Mouse (Mus musculus): Measurements from ENCODE around the gene Gabra6. TPM values are rescaled to one million over a fixed set of nuclear protein-coding genes. Genes with fewer than 3 reads are reported as not detected.

The Gabra6 gene
- polyA plus RNA-seq, 1 experiment from 2014 or later: not detected

DNA sequence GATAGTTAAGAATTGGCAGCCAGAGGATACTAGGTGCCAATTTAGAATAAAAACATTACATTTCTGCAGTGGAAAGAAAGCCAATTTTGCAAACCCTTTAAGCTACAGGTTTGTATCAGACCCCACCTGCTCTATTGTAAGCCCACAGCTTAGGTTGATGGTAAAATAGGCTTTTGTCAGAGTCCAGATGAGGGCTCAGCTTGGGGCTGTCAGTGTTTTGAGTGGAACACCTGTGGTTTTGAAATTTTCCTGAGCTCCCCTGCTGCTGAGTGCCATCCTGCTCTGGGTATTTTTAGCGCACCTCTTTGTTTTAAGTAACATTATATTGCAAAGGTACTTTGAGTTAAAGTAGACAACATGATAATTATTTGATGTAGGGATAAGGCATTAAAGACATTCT, 10.0 kb downstream of the Gabra6 start:
- no peaks in the 10 kb centered on the region for H3K4me1 ChIP-seq (replicated peaks; ENCODE audit: control insufficient read depth, insufficient read depth, low read length)
- H3K36me3 ChIP-seq (ENCODE audit: control insufficient read depth, insufficient read depth, low read length): no peaks in the 10 kb centered on the region
- no peak overlapping the region for H3K9ac ChIP-seq (ENCODE audit: low read length)
- DNase-seq (ENCODE audit: low spot score): no peak
- H3K27me3 ChIP-seq (ENCODE audit: control insufficient read depth, insufficient read depth, low read length): no peaks in the 10 kb centered on the region
- H3K27ac ChIP-seq (ENCODE audit: low read depth, low read length): no peak overlapping the region
- 51% methylated on average over 1 of the region's 1 CpGs for WGBS
- ATAC-seq (replicated peaks; ENCODE audit: low FRiP score): no peak
- H3K4me3 ChIP-seq (ENCODE audit: low read depth, low read length): no peak overlapping the region
- H3K4me2 ChIP-seq (ENCODE audit: low read depth, low read length, severe bottlenecking): no peak overlapping the region
- H3K9me3 ChIP-seq (ENCODE audit: control insufficient read depth, low read length): no peaks in the 10 kb centered on the region

DNA sequence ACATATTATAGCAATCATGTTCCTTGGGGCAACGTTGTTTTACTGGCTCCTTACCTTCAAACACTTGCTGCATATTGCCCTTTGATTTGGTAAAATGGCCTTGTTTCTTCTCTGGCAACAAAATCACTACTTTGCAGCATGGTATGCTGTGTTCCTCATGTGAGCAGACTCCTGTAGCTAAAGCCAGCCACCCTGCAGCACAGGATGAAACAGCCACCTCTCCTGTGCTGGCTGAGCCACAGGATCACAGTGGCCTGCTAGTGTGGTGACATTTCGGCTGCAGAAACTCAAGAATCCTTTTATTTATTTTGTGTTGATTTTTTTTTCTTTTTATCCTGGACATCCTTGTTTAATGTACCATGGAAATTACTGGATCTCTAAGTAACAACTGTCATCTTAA, 11.8 kb downstream of the Gabra6 start:
- Histone ChIP-seq H3K4me1 (replicated peaks; ENCODE audit: control insufficient read depth, insufficient read depth, low read length) (no peaks in the 10 kb centered on the region), H3K27me3 (ENCODE audit: control insufficient read depth, insufficient read depth, low read length) (no peaks in the 10 kb centered on the region), H3K36me3 (ENCODE audit: control insufficient read depth, insufficient read depth, low read length) (no peaks in the 10 kb centered on the region), H3K27ac (ENCODE audit: low read depth, low read length) (no peak overlapping the region), H3K4me3 (ENCODE audit: low read depth, low read length) (no peak overlapping the region), H3K4me2 (ENCODE audit: low read depth, low read length, severe bottlenecking) (no peak overlapping the region), H3K9me3 (ENCODE audit: control insufficient read depth, low read length) (no peaks in the 10 kb centered on the region), H3K9ac (ENCODE audit: low read length) (no peak overlapping the region)
- ATAC-seq (replicated peaks; ENCODE audit: low FRiP score): no peak
- 70% methylated on average over 2 of the region's 2 CpGs for WGBS
- DNase-seq (ENCODE audit: low spot score): no peak

DNA sequence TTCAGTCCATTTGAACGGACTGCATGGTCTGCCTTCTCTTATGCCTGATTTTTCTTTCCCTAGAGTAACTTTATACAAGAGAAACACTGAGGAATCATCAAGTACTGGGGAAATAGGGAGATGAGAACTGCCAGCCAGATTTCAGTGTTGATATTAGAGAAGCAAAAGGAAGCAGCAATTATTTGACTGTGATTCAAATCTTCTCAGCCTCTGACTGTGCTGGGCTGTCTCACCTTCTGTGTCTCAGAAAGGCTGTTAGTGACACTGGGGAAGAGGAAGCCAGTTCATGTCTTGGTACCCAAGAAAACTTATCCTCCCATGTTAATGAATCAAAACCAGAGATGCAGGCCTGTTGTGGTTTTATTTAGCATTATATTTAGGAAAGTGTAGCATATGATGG, 14.8 kb downstream of the Gabra6 start:
- Histone ChIP-seq H3K4me2 (ENCODE audit: low read depth, low read length, severe bottlenecking) (no peak overlapping the region), H3K9ac (ENCODE audit: low read length) (no peak overlapping the region), H3K36me3 (ENCODE audit: control insufficient read depth, insufficient read depth, low read length) (no peaks in the 10 kb centered on the region), H3K4me3 (ENCODE audit: low read depth, low read length) (no peak overlapping the region), H3K4me1 (replicated peaks; ENCODE audit: control insufficient read depth, insufficient read depth, low read length) (no peaks in the 10 kb centered on the region), H3K27ac (ENCODE audit: low read depth, low read length) (no peak overlapping the region), H3K9me3 (ENCODE audit: control insufficient read depth, low read length) (no peaks in the 10 kb centered on the region), H3K27me3 (ENCODE audit: control insufficient read depth, insufficient read depth, low read length) (no peaks in the 10 kb centered on the region)
- no peak for DNase-seq (ENCODE audit: low spot score)
- no peak for ATAC-seq (replicated peaks; ENCODE audit: low FRiP score)
- 84% methylated on average over 1 of the region's 1 CpGs for WGBS

DNA sequence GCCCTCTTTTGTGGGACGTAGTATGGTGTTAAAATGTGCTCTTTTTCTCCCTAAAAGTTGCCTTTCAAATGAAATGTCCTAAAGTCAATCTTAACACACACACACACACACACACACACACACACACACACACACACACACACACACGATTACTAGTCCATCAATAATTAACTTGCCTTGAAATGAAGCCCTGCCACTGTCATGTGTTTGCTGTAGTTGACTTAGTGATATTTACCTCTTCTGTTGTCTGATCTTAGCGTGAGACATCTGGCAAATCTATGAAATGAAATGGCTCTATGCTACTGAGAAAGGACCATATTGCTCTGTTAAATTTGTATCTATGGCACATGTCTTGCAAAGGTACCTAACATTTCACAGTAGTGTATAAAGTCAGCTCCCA, 61.9 kb downstream of the Gabra6 start:
- Histone ChIP-seq H3K4me1 (replicated peaks; ENCODE audit: control insufficient read depth, insufficient read depth, low read length) (no peaks in the 10 kb centered on the region), H3K9ac (ENCODE audit: low read length) (no peak overlapping the region), H3K4me2 (ENCODE audit: low read depth, low read length, severe bottlenecking) (no peak overlapping the region), H3K27ac (ENCODE audit: low read depth, low read length) (no peak overlapping the region), H3K4me3 (ENCODE audit: low read depth, low read length) (no peak overlapping the region), H3K27me3 (ENCODE audit: control insufficient read depth, insufficient read depth, low read length) (no peaks in the 10 kb centered on the region), H3K9me3 (ENCODE audit: control insufficient read depth, low read length) (no peaks in the 10 kb centered on the region), H3K36me3 (ENCODE audit: control insufficient read depth, insufficient read depth, low read length) (no peaks in the 10 kb centered on the region)
- no peak for ATAC-seq (replicated peaks; ENCODE audit: low FRiP score)
- WGBS: 94% methylated on average over 3 of the region's 3 CpGs
- DNase-seq (ENCODE audit: low spot score): no peak

Other genes starting within 250 kb of the Gabra6 start
- gene Gabra1, start 138.1 kb downstream of the Gabra6 start, polyA plus RNA-seq (2014; fragmentation: Nextera tagmentation; extraction: Ambion mirVana): 1.2 and 1.7 TPM in 2 replicates
- 5.6 and 6.7 TPM in 2 replicates for gene Gabrb2, start 98.7 kb upstream of the Gabra6 start, polyA plus RNA-seq (2014; fragmentation: Nextera tagmentation; extraction: Ambion mirVana)